Mouse (Mus musculus): ENCODE data around the gene Hist1h2ag. TPM values are rescaled to one million over a fixed set of nuclear protein-coding genes. Genes with fewer than 3 reads are reported as not detected.

Gene Hist1h2ag
- polyA plus RNA-seq, 1 experiment from 2014 or later = 9.4 TPM

DNA sequence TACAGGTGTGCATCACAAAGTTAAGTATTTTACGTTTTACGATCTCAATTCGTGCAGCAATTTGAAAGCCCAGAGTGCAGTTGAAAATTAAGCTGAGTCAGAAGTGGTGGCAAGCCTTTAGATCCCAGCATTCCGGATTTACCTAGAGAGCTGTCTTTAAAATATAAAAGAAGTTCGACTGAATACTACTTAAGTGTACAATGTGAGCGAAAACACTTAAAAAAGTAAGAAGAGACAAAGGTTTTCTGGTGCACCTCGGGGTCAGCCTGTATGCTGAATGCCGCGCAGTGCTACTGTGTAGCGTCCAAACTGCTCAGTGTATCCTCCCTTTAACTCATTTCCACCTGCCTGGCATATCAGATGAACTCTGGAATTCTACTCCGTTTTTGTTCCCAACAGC is 21.2 kb downstream of the Hist1h2ag start:
- DNase-seq (peak; percentile 51), ATAC-seq (ENCODE audit: low FRiP score, low TSS enrichment) (no peak)
- under 1% methylated on average over 11 of the region's 11 CpGs for WGBS
- Histone ChIP-seq H3K9ac (replicated peaks; ENCODE audit: low read length) (no peak overlapping the region), H3K4me3 (replicated peaks; ENCODE audit: low read depth, low read length) (peak overlapping the region; percentile 33), H3K4me2 (ENCODE audit: low read length) (peak overlapping the region; percentile 58), H3K36me3 (ENCODE audit: control insufficient read depth, insufficient read depth, low read length) (no peaks in the 10 kb centered on the region), H3K27me3 (ENCODE audit: control insufficient read depth, insufficient read depth, low read length) (peaks cover 47% of the 10 kb centered on the region), H3K27ac (replicated peaks; ENCODE audit: low read depth, low read length) (no peak overlapping the region), H3K9me3 (ENCODE audit: control insufficient read depth, low read length) (no peaks in the 10 kb centered on the region), H3K4me1 (ENCODE audit: control insufficient read depth, insufficient read depth, low read length) (peaks cover 6% of the 10 kb centered on the region; the same call in 1 of the 2 replicates)

DNA sequence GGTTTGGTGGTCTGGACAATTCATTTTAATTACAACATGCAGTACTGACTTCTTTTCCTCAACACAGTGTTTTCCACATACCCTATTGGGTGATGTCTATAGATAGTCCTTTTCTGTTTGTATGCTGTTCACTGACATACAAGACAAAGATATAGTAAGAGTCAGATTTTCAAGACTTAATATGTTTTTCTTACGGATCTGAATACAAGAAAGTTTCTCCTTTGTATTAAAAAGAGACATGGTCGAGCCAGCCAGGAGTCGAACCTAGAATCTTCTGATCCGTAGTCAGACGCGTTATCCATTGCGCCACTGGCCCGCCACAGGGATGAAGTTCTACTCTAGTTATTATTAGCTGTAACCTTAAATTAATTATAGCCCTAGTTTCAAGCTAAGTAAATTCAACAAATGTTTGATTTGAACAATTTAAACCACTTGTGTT is 21.8 kb downstream of the Hist1h2ag start:
- Histone ChIP-seq H3K4me2 (ENCODE audit: low read length) (peak overlapping the region; percentile 58), H3K4me3 (replicated peaks; ENCODE audit: low read depth, low read length) (peak overlapping the region; percentile 33), H3K4me1 (ENCODE audit: control insufficient read depth, insufficient read depth, low read length) (peaks cover 6% of the 10 kb centered on the region; the same call in 1 of the 2 replicates), H3K27ac (replicated peaks; ENCODE audit: low read depth, low read length) (no peak overlapping the region), H3K9me3 (ENCODE audit: control insufficient read depth, low read length) (no peaks in the 10 kb centered on the region), H3K27me3 (ENCODE audit: control insufficient read depth, insufficient read depth, low read length) (peaks cover 54% of the 10 kb centered on the region), H3K36me3 (ENCODE audit: control insufficient read depth, insufficient read depth, low read length) (no peaks in the 10 kb centered on the region), H3K9ac (replicated peaks; ENCODE audit: low read length) (no peak overlapping the region)
- DNase-seq (peak; percentile 77), ATAC-seq (ENCODE audit: low FRiP score, low TSS enrichment) (peak; percentile 59; the same call in 1 of the 2 replicates)
- under 1% methylated on average over 8 of the region's 8 CpGs for WGBS

DNA sequence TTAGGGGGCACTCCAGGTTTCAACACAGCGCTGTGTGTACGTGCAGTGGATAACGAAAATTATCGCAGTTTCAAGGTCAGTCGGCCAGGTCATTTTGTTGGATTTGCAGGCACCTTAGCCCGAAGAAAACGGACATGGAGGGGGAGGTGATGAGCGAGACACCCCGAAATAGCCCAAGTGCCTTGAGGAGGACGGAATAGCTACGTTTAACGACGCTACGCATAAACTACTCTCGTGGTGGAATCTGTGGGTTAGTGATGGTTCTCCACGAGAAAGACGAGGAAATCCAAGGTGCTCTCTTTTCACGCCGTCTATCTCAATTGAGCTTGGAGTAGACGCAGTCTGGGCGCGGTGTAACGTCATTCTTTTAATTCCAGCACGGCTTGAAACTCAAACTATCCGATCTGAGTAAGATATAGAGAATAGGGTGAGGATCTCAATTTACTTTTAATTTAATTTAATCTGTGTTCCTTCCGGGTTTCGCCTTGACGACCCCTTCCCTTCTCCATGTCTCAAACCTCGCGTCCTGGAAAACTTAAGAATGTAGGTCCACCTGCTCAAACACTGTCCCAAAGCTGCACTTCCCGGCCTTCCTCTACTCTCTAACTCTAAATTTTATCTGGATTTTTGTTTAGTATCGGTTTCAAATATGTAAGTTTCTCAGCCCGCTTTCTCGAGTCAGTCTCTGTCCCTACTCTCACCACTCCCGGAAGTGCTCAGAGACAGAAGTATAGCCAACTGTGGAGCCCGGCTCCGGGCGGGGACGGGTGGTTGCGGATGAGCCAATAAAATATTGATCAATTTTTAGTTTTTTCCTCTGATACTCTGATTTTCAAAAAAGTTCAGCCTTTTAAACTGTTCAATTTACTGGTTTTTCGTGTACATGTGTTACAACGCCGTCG is 22.6 kb downstream of the Hist1h2ag start:
- Histone ChIP-seq H3K4me1 (ENCODE audit: control insufficient read depth, insufficient read depth, low read length) (peaks cover 6% of the 10 kb centered on the region; the same call in 1 of the 2 replicates), H3K27ac (replicated peaks; ENCODE audit: low read depth, low read length) (no peak overlapping the region), H3K36me3 (ENCODE audit: control insufficient read depth, insufficient read depth, low read length) (no peaks in the 10 kb centered on the region), H3K9me3 (ENCODE audit: control insufficient read depth, low read length) (0 out of 2 replicates have a peak, but pooled peaks cover 1% of the 10 kb centered on the region), H3K27me3 (ENCODE audit: control insufficient read depth, insufficient read depth, low read length) (peaks cover 59% of the 10 kb centered on the region), H3K4me3 (replicated peaks; ENCODE audit: low read depth, low read length) (peak overlapping the region; percentile 33), H3K4me2 (ENCODE audit: low read length) (peak overlapping the region; percentile 58), H3K9ac (replicated peaks; ENCODE audit: low read length) (0 out of 2 replicates have a peak overlapping the region, but pooled peaks have one; percentile 21)
- ATAC-seq (ENCODE audit: low FRiP score, low TSS enrichment) (no peak), DNase-seq (peak; percentile 41)
- under 1% methylated on average over 44 of the region's 44 CpGs for WGBS

DNA sequence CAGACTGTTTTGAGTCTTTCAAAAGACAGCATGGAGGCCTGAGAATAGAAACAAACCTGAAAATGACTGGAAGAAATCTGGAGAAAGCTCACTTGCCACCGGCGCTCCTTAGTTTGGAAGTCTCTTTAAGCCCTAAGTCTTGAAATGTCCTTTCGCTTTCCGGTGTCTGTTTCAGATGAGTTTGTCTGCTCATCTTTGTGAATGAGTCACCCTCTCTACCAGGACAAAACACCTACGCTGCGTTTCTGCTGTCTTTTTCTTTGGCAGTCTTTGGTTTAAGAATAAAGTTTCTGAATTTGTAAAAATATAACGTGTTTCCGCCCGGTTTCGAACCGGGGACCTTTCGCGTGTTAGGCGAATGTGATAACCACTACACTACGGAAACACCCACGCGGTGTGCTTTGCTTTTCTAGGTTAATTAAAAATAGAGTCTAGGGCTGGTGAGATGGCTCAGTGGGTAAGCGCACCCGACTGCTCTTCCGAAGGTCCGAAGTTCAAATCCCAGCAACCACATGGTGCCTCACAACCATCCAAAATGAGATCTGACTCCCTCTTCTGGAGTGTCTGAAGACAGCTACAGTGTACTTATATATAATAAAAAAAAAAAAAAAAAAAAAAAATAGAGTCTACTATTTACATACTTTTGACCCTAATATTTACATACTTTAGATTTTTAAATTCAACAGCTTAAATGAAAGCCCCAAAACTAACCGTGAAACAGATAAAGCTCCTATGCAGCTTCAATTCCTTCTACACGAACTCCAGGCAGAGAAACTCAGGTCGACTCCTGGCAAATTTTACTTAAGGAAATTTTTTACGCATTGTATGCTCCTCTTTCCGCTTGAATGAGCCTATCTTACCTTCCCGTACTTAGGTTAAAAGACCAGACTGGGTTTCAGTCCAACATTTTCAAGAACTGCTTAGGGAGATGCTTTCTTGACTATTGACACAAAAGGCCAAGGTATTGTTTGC is 27.0 kb downstream of the Hist1h2ag start:
- DNase-seq = peak; percentile 79
- H3K9me3 ChIP-seq (ENCODE audit: control insufficient read depth, low read length) = 0 out of 2 replicates have a peak, but pooled peaks cover 3% of the 10 kb centered on the region
- H3K36me3 ChIP-seq (ENCODE audit: control insufficient read depth, insufficient read depth, low read length) = no peaks in the 10 kb centered on the region
- 16% methylated on average over 27 of the region's 27 CpGs for WGBS
- ATAC-seq (ENCODE audit: low FRiP score, low TSS enrichment) = no peak
- H3K4me1 ChIP-seq (ENCODE audit: control insufficient read depth, insufficient read depth, low read length) = peaks cover 6% of the 10 kb centered on the region; the same call in 1 of the 2 replicates
- no peak overlapping the region for H3K4me3 ChIP-seq (replicated peaks; ENCODE audit: low read depth, low read length)
- H3K27me3 ChIP-seq (ENCODE audit: control insufficient read depth, insufficient read depth, low read length) = peaks cover 85% of the 10 kb centered on the region
- no peak overlapping the region for H3K4me2 ChIP-seq (ENCODE audit: low read length)
- no peak overlapping the region for H3K9ac ChIP-seq (replicated peaks; ENCODE audit: low read length)
- H3K27ac ChIP-seq (replicated peaks; ENCODE audit: low read depth, low read length) = no peak overlapping the region

DNA sequence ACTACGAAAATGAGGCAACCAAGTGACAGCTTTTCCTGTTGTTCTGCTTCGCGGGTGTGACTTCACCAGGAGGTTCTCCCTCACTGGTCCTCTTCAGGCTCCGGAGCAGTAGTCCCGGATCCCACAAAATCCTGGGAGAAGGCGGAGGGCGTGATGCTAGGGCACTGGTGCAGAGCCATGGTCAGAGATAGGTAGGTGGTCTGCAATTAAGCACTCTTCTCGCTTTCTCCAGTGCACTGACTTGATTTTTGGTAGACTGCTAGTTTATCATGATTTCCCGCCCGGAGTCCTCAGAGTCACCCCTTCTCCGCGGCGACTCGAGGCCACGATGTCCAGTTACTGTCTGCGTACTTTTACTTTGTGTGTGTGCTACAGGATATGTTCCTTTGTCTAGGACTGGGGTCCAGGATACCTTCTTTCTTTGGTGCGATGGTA is 28.3 kb downstream of the Hist1h2ag start:
- Histone ChIP-seq H3K4me3 (replicated peaks; ENCODE audit: low read depth, low read length) (no peak overlapping the region), H3K9me3 (ENCODE audit: control insufficient read depth, low read length) (0 out of 2 replicates have a peak, but pooled peaks cover 3% of the 10 kb centered on the region), H3K4me2 (ENCODE audit: low read length) (0 out of 2 replicates have a peak overlapping the region, but pooled peaks have one; percentile 2), H3K27ac (replicated peaks; ENCODE audit: low read depth, low read length) (no peak overlapping the region), H3K36me3 (ENCODE audit: control insufficient read depth, insufficient read depth, low read length) (no peaks in the 10 kb centered on the region), H3K27me3 (ENCODE audit: control insufficient read depth, insufficient read depth, low read length) (peaks cover 86% of the 10 kb centered on the region), H3K4me1 (ENCODE audit: control insufficient read depth, insufficient read depth, low read length) (no peaks in the 10 kb centered on the region), H3K9ac (replicated peaks; ENCODE audit: low read length) (no peak overlapping the region)
- 17% methylated on average over 17 of the region's 17 CpGs for WGBS
- DNase-seq (no peak), ATAC-seq (ENCODE audit: low FRiP score, low TSS enrichment) (no peak)

DNA sequence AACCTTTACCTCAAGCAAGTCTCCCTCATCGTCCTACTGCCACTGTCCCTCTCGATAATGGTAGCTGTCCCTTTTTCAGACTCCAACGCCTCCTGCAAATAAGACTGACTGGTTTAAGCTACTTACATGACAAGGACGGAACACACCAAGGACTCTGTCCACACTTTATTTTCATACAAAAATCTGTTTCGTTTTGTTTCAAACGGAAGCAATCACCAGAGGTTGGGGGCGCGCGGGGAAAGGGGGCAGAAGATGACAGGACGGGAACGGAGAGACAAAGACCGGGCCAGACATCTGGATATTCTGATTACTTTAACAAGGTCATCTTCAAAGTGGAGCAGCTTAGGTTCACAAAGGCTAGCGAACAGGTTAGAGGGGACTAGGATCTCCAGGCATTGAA is 29.0 kb downstream of the Hist1h2ag start:
- Histone ChIP-seq H3K4me1 (ENCODE audit: control insufficient read depth, insufficient read depth, low read length) (no peaks in the 10 kb centered on the region), H3K36me3 (ENCODE audit: control insufficient read depth, insufficient read depth, low read length) (no peaks in the 10 kb centered on the region), H3K4me2 (ENCODE audit: low read length) (no peak overlapping the region), H3K9me3 (ENCODE audit: control insufficient read depth, low read length) (0 out of 2 replicates have a peak, but pooled peaks cover 3% of the 10 kb centered on the region), H3K4me3 (replicated peaks; ENCODE audit: low read depth, low read length) (no peak overlapping the region), H3K27ac (replicated peaks; ENCODE audit: low read depth, low read length) (no peak overlapping the region), H3K9ac (replicated peaks; ENCODE audit: low read length) (no peak overlapping the region), H3K27me3 (ENCODE audit: control insufficient read depth, insufficient read depth, low read length) (peaks cover 86% of the 10 kb centered on the region)
- WGBS = 18% methylated on average over 13 of the region's 13 CpGs
- ATAC-seq (ENCODE audit: low FRiP score, low TSS enrichment) (no peak), DNase-seq (no peak)

DNA sequence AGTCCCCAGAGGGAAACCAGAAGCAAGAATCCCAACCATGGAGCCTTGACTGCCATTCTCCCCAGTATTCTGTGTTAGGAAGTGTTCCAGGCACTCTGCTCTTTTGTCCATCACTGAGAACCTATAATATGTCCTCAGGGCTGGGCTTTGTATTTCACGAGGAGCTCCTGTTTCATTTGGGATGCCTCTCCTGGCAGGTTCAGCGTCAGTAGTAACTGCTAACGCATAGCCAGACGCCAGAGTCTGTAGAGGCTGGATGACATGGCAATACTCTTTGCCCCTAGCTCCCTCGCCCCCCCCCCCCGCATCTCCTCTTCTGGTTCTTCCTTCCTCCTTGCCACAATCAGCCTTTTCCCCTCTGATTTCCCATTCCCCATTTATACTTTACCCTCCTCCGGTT is 33.1 kb downstream of the Hist1h2ag start, which contains the start of gene Prss16:
TSS of gene Prss16 (minus strand) at position 101 of the 400 bp plus-strand sequence.
- Histone ChIP-seq H3K36me3 (ENCODE audit: control insufficient read depth, insufficient read depth, low read length) (no peaks in the 10 kb centered on the region), H3K4me3 (replicated peaks; ENCODE audit: low read depth, low read length) (no peak within 1 kb of the TSS), H3K4me1 (ENCODE audit: control insufficient read depth, insufficient read depth, low read length) (peaks cover 15% of the 10 kb centered on the region; the same call in 1 of the 2 replicates), H3K27ac (replicated peaks; ENCODE audit: low read depth, low read length) (no peak within 1 kb of the TSS), H3K27me3 (ENCODE audit: control insufficient read depth, insufficient read depth, low read length) (peaks cover 93% of the 10 kb centered on the region), H3K9me3 (ENCODE audit: control insufficient read depth, low read length) (no peaks in the 10 kb centered on the region), H3K9ac (replicated peaks; ENCODE audit: low read length) (no peak within 1 kb of the TSS), H3K4me2 (ENCODE audit: low read length) (no peak within 1 kb of the TSS)
- 41% methylated on average over 7 of the region's 7 CpGs for WGBS
- ATAC-seq (ENCODE audit: low FRiP score, low TSS enrichment) (no peak), DNase-seq (no peak)

DNA sequence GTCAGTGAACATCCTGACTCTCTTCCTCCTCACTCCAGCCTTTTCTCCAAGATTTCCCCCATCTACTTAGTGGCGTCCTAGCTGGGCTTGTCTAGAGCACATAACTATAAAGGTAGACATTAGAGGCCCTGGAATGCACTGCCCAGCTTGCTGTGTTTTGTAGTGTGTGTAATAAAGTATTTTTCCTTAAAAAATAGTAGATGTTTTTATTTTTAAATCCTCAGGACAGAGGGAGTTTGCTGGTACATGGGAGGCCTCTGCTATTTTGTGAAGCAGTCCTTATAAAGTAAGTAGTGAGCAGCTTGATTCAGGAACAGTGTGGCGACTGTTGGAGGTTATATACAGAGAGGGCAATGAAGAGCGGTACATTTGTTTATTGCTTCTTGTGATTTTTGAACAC is 34.0 kb downstream of the Hist1h2ag start:
- Histone ChIP-seq H3K9ac (replicated peaks; ENCODE audit: low read length) (no peak overlapping the region), H3K27me3 (ENCODE audit: control insufficient read depth, insufficient read depth, low read length) (peaks cover 93% of the 10 kb centered on the region), H3K27ac (replicated peaks; ENCODE audit: low read depth, low read length) (no peak overlapping the region), H3K4me1 (ENCODE audit: control insufficient read depth, insufficient read depth, low read length) (peaks cover 15% of the 10 kb centered on the region; the same call in 1 of the 2 replicates), H3K9me3 (ENCODE audit: control insufficient read depth, low read length) (no peaks in the 10 kb centered on the region), H3K36me3 (ENCODE audit: control insufficient read depth, insufficient read depth, low read length) (no peaks in the 10 kb centered on the region), H3K4me3 (replicated peaks; ENCODE audit: low read depth, low read length) (no peak overlapping the region), H3K4me2 (ENCODE audit: low read length) (no peak overlapping the region)
- ATAC-seq (ENCODE audit: low FRiP score, low TSS enrichment) (no peak), DNase-seq (no peak)
- WGBS = 77% methylated on average over 3 of the region's 3 CpGs
